15 mouse cellular contexts compared by ENCODE assay signal in the genomic region with DNA sequence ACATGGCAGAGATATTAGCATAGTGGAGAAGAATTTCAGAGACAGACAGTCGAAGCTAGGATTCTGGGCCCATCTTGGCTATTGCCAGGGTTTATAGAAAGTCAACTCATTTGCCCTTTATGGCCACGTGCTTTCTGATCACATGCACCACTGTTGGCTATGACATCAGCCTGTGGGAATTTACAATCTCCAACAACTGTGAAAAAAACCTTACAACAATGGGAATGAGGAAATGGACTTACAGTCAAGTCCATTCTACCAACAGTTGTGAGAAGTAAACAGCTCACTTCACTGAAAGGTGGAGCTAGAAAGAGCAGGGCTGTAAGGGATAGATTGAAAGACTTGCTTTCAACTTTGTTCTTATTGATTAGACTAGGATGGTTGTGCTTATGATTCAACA.
"Had no signal": no experiment of that assay in that cellular context is flagged by ENCODE, and none has a peak within 500 bp of the region (broad histone marks: within the 10 kb centered on the region; RNA-seq: fewer than 3 reads in every experiment).

No protein-coding gene starts in this region.

- H3K36me3 ChIP-seq: midbrain, embryonic 10.5 days; midbrain, embryonic 12.5 days; midbrain, embryonic 15.5 days; neural tube, embryonic 12.5 days had no signal

- H3K4me1 ChIP-seq: midbrain, embryonic 12.5 days; midbrain, embryonic 15.5 days; neural tube, embryonic 12.5 days had no signal

- H3K9ac ChIP-seq: lung, embryonic 14.5 days; midbrain, embryonic 12.5 days; midbrain, embryonic 15.5 days; neural tube, embryonic 12.5 days had no signal

- H3K4me2 ChIP-seq: lung, embryonic 14.5 days; midbrain, embryonic 12.5 days; midbrain, embryonic 15.5 days; neural tube, embryonic 12.5 days had no signal

- H3K27ac ChIP-seq: midbrain, embryonic 10.5 days; midbrain, embryonic 12.5 days; midbrain, embryonic 15.5 days; neural tube, embryonic 12.5 days had no signal

- H3K9me3 ChIP-seq: midbrain, embryonic 10.5 days; midbrain, embryonic 12.5 days; midbrain, embryonic 15.5 days; neural tube, embryonic 12.5 days had no signal

- H3K27me3 ChIP-seq: midbrain, embryonic 12.5 days; midbrain, embryonic 15.5 days; neural tube, embryonic 12.5 days had no signal

- DNase-seq: lung, adult 18-20 months; lung, embryonic 14.5 days; lung, postnatal 10 days; lung, postnatal 4 days; retina, postnatal 1 day; right cerebral cortex, adult 18-20 months; right cerebral cortex, postnatal 25 days; right cerebral cortex, postnatal 4 days; thymus, adult 2 months; thymus, postnatal 25 days; thymus, postnatal 4 days had no signal

- H3K4me3 ChIP-seq: midbrain, embryonic 10.5 days; midbrain, embryonic 12.5 days; midbrain, embryonic 15.5 days; neural tube, embryonic 12.5 days had no signal

- ATAC-seq: midbrain, embryonic 15.5 days had no signal
